Comparison of ENCODE assay signal across 25 mouse cellular contexts in the genomic region with DNA sequence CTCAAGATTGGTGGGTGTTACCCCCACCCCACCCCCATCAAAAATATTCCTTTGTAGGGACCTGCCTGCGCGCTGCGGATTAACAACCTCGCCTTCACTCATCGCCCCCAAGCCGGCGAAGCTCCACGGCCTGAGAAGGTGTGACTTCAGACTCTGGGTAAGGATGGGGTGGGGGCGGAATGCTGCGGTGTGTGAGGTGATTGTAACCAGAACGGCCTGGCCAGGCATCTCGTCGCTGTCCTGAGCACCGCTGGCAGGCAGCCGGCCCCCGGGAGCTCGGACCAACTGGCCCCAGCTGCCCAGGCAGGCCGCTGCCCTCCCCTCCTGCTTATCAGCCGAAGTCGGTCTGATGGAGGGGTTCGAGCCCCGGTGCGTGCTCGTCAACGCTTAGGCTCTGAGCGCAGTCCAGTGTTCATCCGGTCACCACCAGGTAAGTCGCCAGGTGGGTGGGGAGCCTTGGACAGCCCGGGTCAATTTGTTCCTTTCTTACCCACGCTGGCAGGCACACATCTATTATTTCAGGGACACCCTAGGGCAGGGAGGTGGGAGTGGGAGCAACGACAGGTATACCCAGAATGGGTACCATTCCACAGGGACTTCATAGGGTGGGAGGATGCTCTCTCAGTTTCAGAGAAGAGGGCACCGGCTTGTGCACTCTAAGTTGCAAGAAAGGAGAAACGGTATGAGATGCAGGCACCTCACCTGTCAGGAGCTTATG. TPM values are rescaled to one million over a fixed set of nuclear protein-coding genes. Genes with fewer than 3 reads are reported as not detected.
DNase-seq lines count a peak whose midpoint lies in the region; ATAC-seq and TF ChIP-seq lines count a peak whose summit lies in the region.
"Had no signal": no experiment of that assay in that cellular context is flagged by ENCODE, and none has a peak within 500 bp of the region (broad histone marks: within the 10 kb centered on the region; RNA-seq: fewer than 3 reads in every experiment).

No protein-coding gene starts in this region.

- H3K9me3 ChIP-seq in heart, embryonic 10.5 days = no peaks in the 10 kb centered on the region
- H3K9me3 ChIP-seq in midbrain, embryonic 10.5 days (replicated peaks) = no peaks in the 10 kb centered on the region
- H3K9me3 ChIP-seq in midbrain, embryonic 15.5 days = no peaks in the 10 kb centered on the region
- no peaks in the 10 kb centered on the region for H3K9me3 ChIP-seq in heart, postnatal 0 days (replicated peaks; ENCODE audit: control insufficient read depth, low read length)
- H3K9me3 ChIP-seq: hindbrain, embryonic 12.5 days; kidney, embryonic 15.5 days; midbrain, embryonic 12.5 days; stomach, embryonic 15.5 days had no signal

- H3K4me3 ChIP-seq in heart, embryonic 10.5 days = peak overlapping the region; percentile 61
- H3K4me3 ChIP-seq in midbrain, embryonic 10.5 days = no peak overlapping the region
- H3K4me3 ChIP-seq in midbrain, embryonic 15.5 days = no peak overlapping the region
- H3K4me3 ChIP-seq in heart, postnatal 0 days (ENCODE audit: low read depth, low read length) = peak overlapping the region; percentile 28
- H3K4me3 ChIP-seq: hindbrain, embryonic 12.5 days; kidney, embryonic 15.5 days; midbrain, embryonic 12.5 days; myocyte; stomach, embryonic 15.5 days had no signal

- H3K9ac ChIP-seq in midbrain, embryonic 15.5 days = no peak overlapping the region
- no peak overlapping the region; the same call in 1 of the 2 replicates for H3K9ac ChIP-seq in heart, postnatal 0 days (replicated peaks; ENCODE audit: low read depth, low read length)
- H3K9ac ChIP-seq: hindbrain, embryonic 12.5 days; kidney, embryonic 15.5 days; midbrain, embryonic 12.5 days; stomach, embryonic 15.5 days had no signal

- peak; percentile 87 for DNase-seq in heart, embryonic 10.5 days (ENCODE audit: low spot score)
- no peak for DNase-seq in heart, adult 9 months (ENCODE audit: low spot score in 2 of 2)
- peak; percentile 20 for DNase-seq in midbrain, embryonic 10.5 days (ENCODE audit: low spot score)
- DNase-seq in heart, postnatal 0 days (ENCODE audit: low spot score) = peak; percentile 35
- DNase-seq in cerebellum, adult 9-11 months = no peak
- DNase-seq: adrenal gland, postnatal 10 days; B cell, adult 2 months; cerebellum, adult 11 months; cerebellum, postnatal 36 days; gastrocnemius, postnatal 10 days; thymus, adult 2 months had no signal

- H3K4me1 ChIP-seq in heart, embryonic 10.5 days = peaks cover 44% of the 10 kb centered on the region
- 0 out of 2 replicates have a peak, but pooled peaks cover 10% of the 10 kb centered on the region for H3K4me1 ChIP-seq in midbrain, embryonic 10.5 days
- no peaks in the 10 kb centered on the region for H3K4me1 ChIP-seq in midbrain, embryonic 15.5 days
- no peaks in the 10 kb centered on the region for H3K4me1 ChIP-seq in heart, postnatal 0 days (ENCODE audit: control insufficient read depth, insufficient read depth)
- H3K4me1 ChIP-seq: hindbrain, embryonic 12.5 days; kidney, embryonic 15.5 days; midbrain, embryonic 12.5 days; stomach, embryonic 15.5 days had no signal

- no peak overlapping the region for H3K4me2 ChIP-seq in midbrain, embryonic 15.5 days
- no peak overlapping the region for H3K4me2 ChIP-seq in heart, postnatal 0 days (ENCODE audit: low read depth, low read length)
- H3K4me2 ChIP-seq: hindbrain, embryonic 12.5 days; kidney, embryonic 15.5 days; midbrain, embryonic 12.5 days; stomach, embryonic 15.5 days had no signal

- ATAC-seq in midbrain, embryonic 15.5 days (replicated peaks) = no peak
- ATAC-seq in heart, postnatal 0 days (ENCODE audit: insufficient read depth, low read depth) = peak; percentile 58; the same call in 1 of the 2 replicates
- 0 out of 2 replicates have a peak, but pooled peaks have one; percentile 16 for ATAC-seq in neutrophil, adult 5-6 weeks (ENCODE audit: extremely low read depth, insufficient number of reproducible peaks, low FRiP score, poor library complexity, severe bottlenecking)
- ATAC-seq: intestine, embryonic 16.5 days had no signal

- TF ChIP-seq EP300 in heart, postnatal 0 days (IDR thresholded peaks at IDR 0.05; ENCODE audit: low read depth) = peak; percentile 39; the same call in 1 of the 2 replicates

- TF ChIP-seq CTCF in heart, postnatal 0 days (IDR thresholded peaks at IDR 0.05; ENCODE audit: low read depth) = no peak

- H3K27me3 ChIP-seq in heart, embryonic 10.5 days (ENCODE audit: insufficient read depth, poor library complexity, severe bottlenecking) = peaks cover 93% of the 10 kb centered on the region
- peaks cover 100% of the 10 kb centered on the region for H3K27me3 ChIP-seq in midbrain, embryonic 10.5 days (ENCODE audit: low read depth, poor library complexity, severe bottlenecking)
- peaks cover 98% of the 10 kb centered on the region for H3K27me3 ChIP-seq in midbrain, embryonic 15.5 days (replicated peaks)
- peaks cover 87% of the 10 kb centered on the region for H3K27me3 ChIP-seq in heart, postnatal 0 days (ENCODE audit: control insufficient read depth, insufficient read depth, low read length)

- peak overlapping the region; percentile 92 for H3K27ac ChIP-seq in heart, embryonic 10.5 days
- H3K27ac ChIP-seq in midbrain, embryonic 10.5 days (replicated peaks) = no peak overlapping the region
- no peak overlapping the region for H3K27ac ChIP-seq in midbrain, embryonic 15.5 days
- peak overlapping the region; percentile 70 for H3K27ac ChIP-seq in heart, postnatal 0 days (ENCODE audit: low read depth)
- H3K27ac ChIP-seq: hindbrain, embryonic 12.5 days; kidney, embryonic 15.5 days; midbrain, embryonic 12.5 days; stomach, embryonic 15.5 days had no signal

- H3K36me3 ChIP-seq in heart, embryonic 10.5 days = no peaks in the 10 kb centered on the region
- no peaks in the 10 kb centered on the region for H3K36me3 ChIP-seq in midbrain, embryonic 10.5 days
- H3K36me3 ChIP-seq in midbrain, embryonic 15.5 days (replicated peaks) = no peaks in the 10 kb centered on the region
- H3K36me3 ChIP-seq in heart, postnatal 0 days (replicated peaks; ENCODE audit: control insufficient read depth, insufficient read depth, low read length) = no peaks in the 10 kb centered on the region
- H3K36me3 ChIP-seq: hindbrain, embryonic 12.5 days; kidney, embryonic 15.5 days; midbrain, embryonic 12.5 days; stomach, embryonic 15.5 days had no signal

- 2% methylated on average over 33 of the region's 33 CpGs for WGBS in heart, embryonic 10.5 days
- WGBS in midbrain, embryonic 10.5 days = 2% methylated on average over 33 of the region's 33 CpGs
- 1% methylated on average over 33 of the region's 33 CpGs for WGBS in midbrain, embryonic 15.5 days
- 9% methylated on average over 33 of the region's 33 CpGs for WGBS in heart, postnatal 0 days

RNA-seq across cellular contexts. Expression of a gene that starts 35.9 kb away (rescaled TPM):
- polyA plus RNA-seq in heart, embryonic 10.5 days (2016; fragmentation: Nextera tagmentation; extraction: Ambion mirVana) = 41.9 and 44.2 TPM in 2 replicates
- polyA plus RNA-seq in midbrain, embryonic 10.5 days (2016; fragmentation: Nextera tagmentation; extraction: Ambion mirVana) = 0.10 and 0.20 TPM in 2 replicates
- polyA plus RNA-seq in midbrain, embryonic 15.5 days (2015; fragmentation: Nextera tagmentation; extraction: Ambion mirVana) = 0.04 TPM in 1 of 2 replicates, not detected in the other
- 17.3 and 22.8 TPM in 2 replicates for total RNA-seq in heart, postnatal 0 days (2014; rRNA removed; ENCODE audit: low replicate concordance)
- 29.2 and 31.1 TPM in 2 replicates for polyA plus RNA-seq in heart, postnatal 0 days (2015; fragmentation: Nextera tagmentation; extraction: Ambion mirVana)
- not detected in 2 replicates for total RNA-seq in neutrophil, adult 5-6 weeks (2017)
- total RNA-seq: layer of hippocampus, postnatal 14 days; left cerebral cortex, postnatal 36 days had no signal
- polyA plus RNA-seq: frontal cortex, adult 2 months; intestine, embryonic 16.5 days; large intestine, adult 2 months; liver, embryonic 16.5 days; myocyte; spleen, adult 2 months had no signal

Comparison
In these comparisons a context has a peak if more than half of its experiments do, and no peak if none do; other contexts are left out.
1. DNase-seq: peak in heart, embryonic 10.5 days (single experiment), midbrain, embryonic 10.5 days (single experiment) and heart, postnatal 0 days (single experiment); none in heart, adult 9 months (0 of 2) and cerebellum, adult 9-11 months (single experiment).
2. H3K27ac ChIP-seq: peak in heart, embryonic 10.5 days (single experiment) and heart, postnatal 0 days (single experiment); none in midbrain, embryonic 10.5 days (single experiment) and midbrain, embryonic 15.5 days (single experiment).
3. H3K4me3 ChIP-seq: peak in heart, embryonic 10.5 days (single experiment) and heart, postnatal 0 days (single experiment); none in midbrain, embryonic 10.5 days (single experiment) and midbrain, embryonic 15.5 days (single experiment).
4. RNA of a gene that starts 35.9 kb away (polyA plus RNA-seq): 41.9 to 44.2 TPM in heart, embryonic 10.5 days and 29.2 to 31.1 TPM in heart, postnatal 0 days; 0.10 to 0.20 TPM in midbrain, embryonic 10.5 days and 0.04 TPM in midbrain, embryonic 15.5 days; every median in the first group is over 10 times any median in the second.